Mouse (Mus musculus): Measurements from ENCODE around the gene Ube3b.

Gene Ube3b

DNA sequence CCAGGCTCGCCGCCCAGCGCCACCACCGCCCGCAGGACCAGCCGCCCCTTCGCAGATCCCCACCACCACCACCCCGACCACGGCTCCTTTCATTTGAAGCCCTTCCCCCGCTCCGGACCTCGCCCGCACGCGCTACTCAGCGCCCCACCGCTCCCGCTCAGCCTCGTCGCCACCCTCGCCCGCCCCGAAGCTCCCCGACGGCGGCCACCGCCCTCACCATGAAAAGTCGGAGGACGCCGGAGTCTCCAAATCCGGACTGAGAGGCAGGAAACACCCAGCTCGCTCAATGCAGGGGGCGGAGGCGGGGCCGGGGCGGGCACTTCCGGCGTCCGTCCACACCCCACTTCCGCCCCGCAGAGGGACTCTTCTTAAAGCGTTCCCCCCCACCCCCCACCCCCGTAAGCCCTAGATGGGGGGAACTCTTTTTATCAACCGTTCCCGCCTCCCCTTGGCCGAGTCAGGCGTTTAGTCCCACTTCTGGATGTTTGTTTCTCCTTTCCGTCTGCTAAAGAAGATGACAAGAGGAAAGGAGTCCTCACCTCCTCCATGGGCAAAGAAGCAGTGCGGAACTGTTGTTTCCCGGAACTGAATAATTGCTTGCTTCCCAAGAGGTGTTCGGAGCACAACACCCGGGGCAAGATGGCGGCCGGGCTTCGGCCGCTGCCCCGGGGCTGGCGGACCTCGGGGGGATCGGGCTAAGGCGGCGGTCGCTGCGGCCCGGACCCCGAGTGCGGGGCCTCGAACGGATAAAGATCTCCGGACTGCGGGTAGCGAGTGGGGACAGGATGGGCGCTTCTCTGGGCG is at the start of gene Ube3b, which contains the start of gene Kctd10:
Ube3b (plus strand) TSS at position 399 of the 804 bp plus-strand sequence.
Kctd10 (minus strand) TSS at position 300 of the 804 bp plus-strand sequence.
- WGBS = under 1% methylated on average over 74 of the region's 74 CpGs

GRCm38 (mm10) chr5:114342996-114343395 is 37.4 kb upstream of the Ube3b start:
- 85% methylated on average over 5 of the region's 5 CpGs for WGBS

DNA sequence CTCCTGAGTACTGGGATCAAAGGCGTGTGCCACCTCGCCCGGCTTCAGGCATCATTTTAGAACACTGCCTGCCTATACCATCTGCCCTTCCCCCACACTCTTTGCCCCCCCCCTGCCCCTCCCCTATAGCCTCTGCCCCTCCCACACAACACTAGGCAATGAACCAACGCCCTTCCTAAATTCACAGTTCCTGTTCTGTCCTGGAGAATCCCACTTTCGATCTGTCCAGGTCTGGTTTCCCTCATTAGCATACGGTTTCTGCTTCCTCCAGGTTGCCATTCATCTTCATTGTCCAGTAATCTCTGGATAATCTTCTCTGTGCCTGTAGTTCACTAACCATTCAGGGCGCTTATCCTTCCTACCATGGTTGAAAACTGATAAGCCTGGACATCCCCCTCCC is 36.8 kb upstream of the Ube3b start:
- 94% methylated on average over 7 of the region's 7 CpGs for WGBS

DNA sequence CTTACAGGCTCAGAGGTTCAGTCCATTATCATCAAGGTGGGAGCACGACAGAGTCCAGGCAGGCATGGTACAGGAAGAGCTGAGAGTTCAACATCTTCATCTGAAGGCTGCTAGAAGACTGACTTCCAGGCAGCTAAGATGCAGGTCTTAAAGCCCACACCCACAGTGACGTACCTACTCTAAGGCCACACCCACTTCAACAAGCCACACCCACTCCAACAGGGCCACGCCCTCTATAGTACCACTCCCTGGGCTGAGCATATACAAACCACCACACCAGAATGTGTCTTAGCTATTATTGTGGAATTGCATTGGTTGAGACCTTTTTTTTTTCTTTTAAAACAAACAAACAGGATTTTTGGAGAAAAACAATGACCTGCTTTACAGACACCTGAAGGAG is 34.9 kb upstream of the Ube3b start:
- WGBS = 75% methylated on average over 3 of the region's 3 CpGs

DNA sequence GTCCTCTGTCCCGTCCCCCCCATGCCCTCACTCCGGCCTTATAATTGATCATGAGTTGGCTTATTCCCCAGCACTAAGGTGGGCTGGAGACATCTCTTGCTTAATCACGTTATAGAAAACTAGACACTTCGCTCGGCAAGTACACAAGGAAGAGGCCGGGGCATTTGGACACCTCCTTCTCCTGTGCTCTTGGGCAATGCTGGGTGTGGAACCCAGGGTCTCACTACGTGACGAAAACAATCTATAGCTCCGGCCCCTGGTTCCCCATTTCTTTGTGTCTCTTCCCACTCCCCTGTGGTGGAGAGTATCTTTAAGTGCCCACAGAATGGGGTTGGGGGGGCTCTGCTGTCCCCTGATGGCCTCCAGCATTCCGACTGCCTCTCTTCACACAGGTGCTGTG is 33.4 kb upstream of the Ube3b start:
- WGBS = 77% methylated on average over 10 of the region's 10 CpGs

GRCm38 (mm10) chr5:114351490-114351889 is 28.9 kb upstream of the Ube3b start:
- WGBS = 78% methylated on average over 10 of the region's 10 CpGs

DNA sequence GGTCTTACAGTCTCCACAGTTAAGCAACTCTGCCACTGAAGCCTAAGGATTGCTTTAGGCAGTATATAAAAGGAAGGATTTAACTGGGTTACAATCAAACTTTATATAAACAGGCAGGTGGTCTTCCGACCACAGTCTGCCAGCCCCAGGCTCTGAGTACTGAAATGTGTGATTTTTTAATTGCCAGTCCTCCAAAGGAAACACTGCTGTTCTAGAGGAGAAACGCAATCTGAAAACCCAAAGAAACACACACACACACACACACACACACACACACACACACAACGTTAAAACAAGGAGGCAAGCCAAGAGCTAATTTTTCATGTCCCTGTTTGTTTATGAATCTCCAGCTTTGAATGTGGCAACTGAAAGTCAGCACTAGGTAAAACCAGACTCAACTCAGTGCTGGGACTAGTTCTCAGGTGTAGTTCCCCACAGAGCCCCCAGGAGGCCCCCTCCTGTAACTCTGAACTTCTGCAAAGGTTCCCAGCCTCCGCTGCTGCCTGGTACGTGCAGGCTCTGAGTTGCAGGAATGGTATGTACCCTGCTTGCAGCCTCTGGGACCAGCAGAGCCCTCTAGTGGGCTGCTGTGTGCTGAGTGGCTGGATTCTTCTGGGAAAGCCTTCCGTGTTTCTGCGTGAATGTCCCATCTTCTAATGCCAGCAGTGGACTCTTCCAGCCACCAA is 24.0 kb upstream of the Ube3b start:
- 6% methylated on average over 7 of the region's 7 CpGs for WGBS

DNA sequence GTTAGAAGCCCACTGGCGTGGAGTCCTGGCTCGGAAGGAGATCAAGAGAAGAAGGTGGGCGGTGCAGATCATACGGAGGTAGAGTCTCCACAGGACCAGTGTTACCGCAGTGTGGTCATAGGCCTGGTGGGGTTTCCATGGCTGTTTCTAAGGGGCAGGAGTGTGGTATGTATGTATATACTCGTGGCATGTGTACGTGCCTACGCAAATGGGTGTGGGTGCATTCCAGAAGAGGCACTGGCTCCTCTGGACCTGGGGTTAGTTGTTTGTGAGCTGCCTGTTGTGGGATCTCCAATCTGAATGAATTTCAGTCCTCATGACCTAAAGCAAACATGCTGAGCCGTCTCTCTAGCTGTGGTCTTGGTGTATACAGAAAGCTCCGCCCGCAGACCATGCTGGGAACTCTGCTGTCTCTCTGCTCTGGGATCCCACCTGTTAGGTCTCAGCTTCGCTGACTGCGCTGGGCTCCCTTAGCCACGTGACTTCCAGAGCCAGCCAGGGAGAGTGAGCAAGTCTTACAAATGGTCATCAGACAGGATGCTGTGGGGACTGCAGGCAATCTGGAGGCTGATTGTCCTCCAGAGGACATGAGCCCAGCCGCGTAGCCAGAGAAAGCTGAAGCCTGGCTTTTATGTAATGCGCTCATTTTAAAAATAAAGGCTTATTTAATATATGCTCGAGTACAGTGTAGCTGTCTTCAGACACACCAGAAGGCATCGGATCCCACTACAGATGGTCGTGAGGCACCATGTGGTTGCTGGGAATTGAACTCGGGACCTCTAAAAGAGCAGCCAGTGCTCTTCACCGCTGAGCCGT is 23.3 kb upstream of the Ube3b start:
- WGBS = 30% methylated on average over 23 of the region's 23 CpGs

- WGBS = 53% methylated on average over 10 of the region's 10 CpGs
Observed at GRCm38 (mm10) chr5:114358833-114359232, 21.6 kb upstream of the Ube3b start.

- WGBS = 79% methylated on average over 8 of the region's 8 CpGs
Observed at GRCm38 (mm10) chr5:114359586-114359985, 20.8 kb upstream of the Ube3b start.

GRCm38 (mm10) chr5:114360968-114361367 is 19.4 kb upstream of the Ube3b start:
- 91% methylated on average over 15 of the region's 15 CpGs for WGBS

DNA sequence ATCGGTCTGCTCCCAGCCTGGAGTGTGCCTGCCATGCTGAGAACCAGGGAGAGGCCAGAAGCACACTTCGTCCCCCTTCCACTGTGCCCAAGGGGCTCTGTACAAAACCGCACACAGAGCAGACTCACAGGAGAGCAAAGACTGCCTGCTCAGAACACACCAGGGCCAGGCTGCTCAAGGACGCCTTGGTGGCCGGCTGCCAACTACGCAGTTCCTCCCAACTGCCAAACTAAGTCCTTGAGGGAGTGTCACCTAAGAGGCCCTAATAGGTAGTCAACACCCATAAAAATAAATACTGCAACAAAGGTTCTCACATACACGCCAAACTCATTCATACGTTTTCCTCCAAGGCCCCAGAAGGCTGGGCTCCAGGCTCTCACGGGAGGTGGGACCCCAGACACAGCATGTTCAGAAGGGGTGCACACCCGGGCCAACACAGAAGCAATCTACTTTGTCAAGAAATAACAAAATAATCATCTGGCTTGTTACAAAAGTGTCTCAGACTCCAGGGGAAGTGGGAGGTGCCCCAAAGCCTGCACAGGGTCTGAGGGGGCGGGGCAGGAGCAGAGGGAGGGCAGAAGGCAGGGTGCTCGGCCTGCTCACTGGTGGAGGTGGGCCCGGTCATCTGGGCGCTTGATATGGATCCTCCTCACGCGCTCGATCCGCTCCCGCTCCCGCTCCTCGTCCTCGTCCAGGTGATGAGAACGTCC is 15.2 kb upstream of the Ube3b start:
- WGBS = 67% methylated on average over 23 of the region's 23 CpGs

GRCm38 (mm10) chr5:114368121-114368520 is 12.3 kb upstream of the Ube3b start:
- WGBS = 84% methylated on average over 14 of the region's 14 CpGs

- WGBS = 82% methylated on average over 16 of the region's 16 CpGs
Observed at GRCm38 (mm10) chr5:114368803-114369496, 11.5 kb upstream of the Ube3b start.

DNA sequence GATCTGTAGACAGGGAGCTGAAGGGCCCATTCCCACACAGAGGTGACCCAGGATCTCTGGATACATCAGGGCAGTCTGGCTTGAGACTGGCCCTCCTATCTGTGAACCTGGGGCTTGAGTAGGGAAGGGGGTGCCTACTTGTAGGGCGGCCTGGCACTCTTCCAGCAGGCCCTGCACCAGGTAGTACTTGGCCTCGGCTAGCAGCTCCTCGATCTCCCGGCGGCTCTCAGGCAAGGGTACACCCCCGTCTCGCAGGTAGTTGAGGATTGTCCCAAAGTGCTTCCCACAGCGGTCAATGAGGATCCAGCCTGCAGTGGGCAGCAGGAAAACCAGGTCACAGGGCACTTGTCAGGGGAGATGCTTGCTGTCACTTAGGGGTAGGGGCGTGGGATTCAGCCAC is 10.5 kb upstream of the Ube3b start:
- 69% methylated on average over 9 of the region's 9 CpGs for WGBS

GRCm38 (mm10) chr5:114370371-114370776 is 10.0 kb upstream of the Ube3b start:
- 57% methylated on average over 9 of the region's 9 CpGs for WGBS

- WGBS = 70% methylated on average over 3 of the region's 3 CpGs
Observed at GRCm38 (mm10) chr5:114371331-114371730, 9.1 kb upstream of the Ube3b start.

DNA sequence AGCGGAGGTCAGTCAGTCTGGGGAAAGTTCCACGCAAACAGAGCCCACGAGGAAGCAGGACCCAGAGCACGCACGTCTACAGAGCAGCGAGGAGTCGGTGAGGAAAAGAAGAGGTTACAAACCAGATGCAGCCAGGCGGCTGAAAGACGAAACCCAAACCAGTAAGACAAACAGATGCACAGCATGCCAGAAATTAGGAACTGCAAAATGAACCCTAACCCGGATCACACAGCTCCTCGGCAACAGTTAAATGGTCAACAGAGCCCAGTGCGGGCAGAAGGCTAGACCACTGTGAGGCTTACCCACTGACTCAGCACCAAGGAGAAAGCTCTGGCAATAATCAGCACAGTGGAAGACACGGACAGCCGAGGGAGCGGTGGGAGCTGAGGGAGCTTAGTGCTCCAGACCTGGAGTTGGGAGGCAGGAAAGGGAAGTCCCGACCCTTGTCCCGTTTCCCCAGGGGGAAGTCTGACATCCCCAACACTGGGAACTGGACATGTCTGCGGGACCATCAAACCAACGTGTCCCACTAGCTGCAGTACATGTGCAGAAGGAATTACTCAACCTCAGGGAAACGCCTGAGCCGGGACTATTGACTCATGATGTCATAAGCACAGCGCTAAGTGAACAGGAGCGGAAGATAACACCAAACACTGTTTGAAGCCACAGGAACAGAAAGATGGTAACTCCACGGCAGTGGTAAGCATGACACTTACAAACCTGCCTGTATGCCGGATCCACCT is 8.5 kb upstream of the Ube3b start:
- 72% methylated on average over 25 of the region's 25 CpGs for WGBS

GRCm38 (mm10) chr5:114372565-114372964 is 7.8 kb upstream of the Ube3b start:
- 56% methylated on average over 11 of the region's 11 CpGs for WGBS

GRCm38 (mm10) chr5:114373174-114373573 is 7.2 kb upstream of the Ube3b start:
- 48% methylated on average over 11 of the region's 11 CpGs for WGBS

Data from cerebral cortex, adult 2 months (tissue).